Mouse (Mus musculus): ENCODE results near the gene Rbbp5. TPM values are rescaled to one million over a fixed set of nuclear protein-coding genes. Genes with fewer than 3 reads are reported as not detected.

Rbbp5 gene
- polyA plus RNA-seq, 1 experiment from 2014 or later = 16.5 TPM

DNA sequence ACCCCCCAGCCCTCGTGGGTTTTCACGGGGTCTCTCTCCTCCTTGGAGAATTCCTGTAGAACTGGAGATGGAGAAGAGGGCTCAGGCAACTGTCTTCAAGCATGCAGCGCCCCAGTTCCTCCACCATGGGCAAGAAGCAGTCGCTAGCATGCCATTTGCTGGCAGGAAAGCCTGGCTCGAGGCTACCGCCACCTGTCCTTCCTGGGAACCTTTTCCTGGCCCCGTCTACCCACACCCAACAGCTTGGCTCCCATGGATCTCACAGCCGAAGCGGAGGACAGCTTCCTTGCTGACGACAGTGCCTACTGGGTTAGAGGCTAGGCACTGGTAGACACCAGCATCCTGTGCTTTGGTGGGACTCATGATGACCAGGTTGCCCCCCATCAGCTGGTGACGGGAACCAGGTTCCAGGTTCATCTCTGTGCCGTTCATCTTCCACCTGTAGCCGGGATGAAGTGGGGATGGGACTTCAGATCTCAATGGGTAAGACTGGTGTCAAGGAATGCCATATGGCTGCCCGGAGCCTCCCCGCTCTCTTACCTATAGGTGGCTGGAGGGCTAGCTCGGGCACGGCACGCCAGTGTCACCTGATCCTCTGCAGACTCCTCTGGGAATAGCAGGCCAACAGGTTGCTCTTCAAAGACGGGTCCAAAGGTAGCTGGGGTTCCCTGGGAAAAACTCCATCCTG lies 51.6 kb downstream of the Rbbp5 start:
- H3K27me3 ChIP-seq (replicated peaks; ENCODE audit: insufficient read depth, low read length) = 0 out of 2 replicates have a peak, but pooled peaks cover 3% of the 10 kb centered on the region
- WGBS = 87% methylated on average over 19 of the region's 19 CpGs

DNA sequence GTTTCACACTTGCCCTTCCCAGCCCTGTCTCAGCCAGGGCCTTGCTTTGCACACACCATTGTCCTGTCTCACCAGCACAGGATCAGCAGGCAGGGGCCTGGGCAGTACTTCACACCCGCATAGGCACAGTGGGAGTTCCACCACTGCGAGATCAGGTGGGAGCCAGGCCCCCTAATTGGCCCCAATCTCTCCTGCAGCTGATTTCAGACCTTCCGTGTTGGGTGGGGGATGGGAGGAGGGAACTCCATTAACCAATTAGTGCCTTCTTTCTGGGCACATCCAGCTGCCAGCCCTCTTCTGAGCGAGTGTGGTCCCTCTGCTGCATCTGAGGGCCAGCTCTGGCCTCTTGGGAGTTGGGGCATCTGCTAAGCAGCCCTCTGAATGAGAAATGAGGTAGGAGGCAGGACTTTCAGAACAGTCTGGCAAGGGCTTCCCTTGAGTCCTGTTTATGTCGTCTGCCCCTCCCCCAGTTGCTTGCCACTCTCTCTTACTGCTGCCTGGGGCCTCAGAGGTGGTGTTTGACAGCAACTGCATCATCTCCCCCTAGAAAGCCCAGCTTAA lies 53.5 kb downstream of the Rbbp5 start:
- DNase-seq (ENCODE audit: low spot score) = no peak
- H3K4me1 ChIP-seq (ENCODE audit: insufficient read depth, low read depth, low read length) = no peaks in the 10 kb centered on the region
- H3K9me3 ChIP-seq (ENCODE audit: low read length) = no peaks in the 10 kb centered on the region
- H3K36me3 ChIP-seq (ENCODE audit: insufficient read depth, low read length) = no peaks in the 10 kb centered on the region
- no peak overlapping the region for H3K4me2 ChIP-seq (replicated peaks; ENCODE audit: low read depth, low read length)
- no peak for ATAC-seq
- no peak overlapping the region for H3K9ac ChIP-seq (replicated peaks; ENCODE audit: low read depth)
- TF ChIP-seq EP300 (IDR thresholded peaks at IDR 0.05) = no peak
- TF ChIP-seq CTCF (IDR thresholded peaks at IDR 0.05) = no peak
- H3K27ac ChIP-seq (ENCODE audit: low read length) = no peak overlapping the region
- 17% methylated on average over 5 of the region's 5 CpGs for WGBS
- no peaks in the 10 kb centered on the region for H3K27me3 ChIP-seq (replicated peaks; ENCODE audit: insufficient read depth, low read length)
- no peak overlapping the region for H3K4me3 ChIP-seq (ENCODE audit: low read depth, low read length)

More for the DNA sequence above, 51.6 kb downstream of the Rbbp5 start:
- Histone ChIP-seq H3K4me1 (ENCODE audit: insufficient read depth, low read depth, low read length) (no peaks in the 10 kb centered on the region), H3K4me2 (replicated peaks; ENCODE audit: low read depth, low read length) (no peak overlapping the region), H3K27ac (ENCODE audit: low read length) (no peak overlapping the region), H3K36me3 (ENCODE audit: insufficient read depth, low read length) (no peaks in the 10 kb centered on the region), H3K4me3 (ENCODE audit: low read depth, low read length) (no peak overlapping the region), H3K9ac (replicated peaks; ENCODE audit: low read depth) (no peak overlapping the region), H3K9me3 (ENCODE audit: low read length) (no peaks in the 10 kb centered on the region)
- no peak for TF ChIP-seq CTCF (IDR thresholded peaks at IDR 0.05)
- TF ChIP-seq EP300 (IDR thresholded peaks at IDR 0.05) = no peak
- DNase-seq (ENCODE audit: low spot score) = no peak
- ATAC-seq = no peak

- H3K4me1 ChIP-seq (ENCODE audit: insufficient read depth, low read depth, low read length) = no peaks in the 10 kb centered on the region
- no peak overlapping the region for H3K9ac ChIP-seq (replicated peaks; ENCODE audit: low read depth)
- DNase-seq (ENCODE audit: low spot score) (no peak), ATAC-seq (no peak)
- no peaks in the 10 kb centered on the region for H3K9me3 ChIP-seq (ENCODE audit: low read length)
- 72% methylated on average over 9 of the region's 9 CpGs for WGBS
- no peak for TF ChIP-seq CTCF (IDR thresholded peaks at IDR 0.05)
- no peak for TF ChIP-seq EP300 (IDR thresholded peaks at IDR 0.05)
- no peak overlapping the region for H3K27ac ChIP-seq (ENCODE audit: low read length)
- no peak overlapping the region for H3K4me3 ChIP-seq (ENCODE audit: low read depth, low read length)
- no peak overlapping the region for H3K4me2 ChIP-seq (replicated peaks; ENCODE audit: low read depth, low read length)
- H3K27me3 ChIP-seq (replicated peaks; ENCODE audit: insufficient read depth, low read length) = no peaks in the 10 kb centered on the region
- H3K36me3 ChIP-seq (ENCODE audit: insufficient read depth, low read length) = no peaks in the 10 kb centered on the region
Observed at GRCm38 (mm10) chr1:132532521-132532920, 55.4 kb downstream of the Rbbp5 start.

DNA sequence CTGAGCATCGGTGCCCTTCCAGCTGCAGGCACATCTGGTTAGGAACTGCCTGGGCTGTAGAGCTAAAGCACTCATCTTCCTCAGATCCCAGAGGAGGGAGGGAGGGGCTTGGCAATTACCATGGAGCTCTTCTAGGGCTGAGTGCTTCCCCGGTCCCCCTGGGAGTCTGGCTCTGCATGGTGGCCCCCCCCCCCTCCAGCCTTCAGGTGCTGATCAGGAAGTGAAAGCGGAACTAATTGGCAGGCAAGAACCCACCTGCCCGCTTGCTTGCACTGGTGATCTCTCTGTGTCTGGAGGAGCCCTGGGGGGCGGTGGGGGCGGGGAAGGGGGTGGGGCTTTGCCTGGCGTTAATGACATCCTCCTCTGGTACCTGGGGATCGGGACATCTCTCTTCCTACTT lies 56.7 kb downstream of the Rbbp5 start:
- WGBS = 4% methylated on average over 8 of the region's 8 CpGs
- Histone ChIP-seq H3K4me1 (ENCODE audit: insufficient read depth, low read depth, low read length) (no peaks in the 10 kb centered on the region), H3K4me2 (replicated peaks; ENCODE audit: low read depth, low read length) (no peak overlapping the region), H3K4me3 (ENCODE audit: low read depth, low read length) (no peak overlapping the region), H3K9ac (replicated peaks; ENCODE audit: low read depth) (no peak overlapping the region), H3K9me3 (ENCODE audit: low read length) (no peaks in the 10 kb centered on the region), H3K27me3 (replicated peaks; ENCODE audit: insufficient read depth, low read length) (no peaks in the 10 kb centered on the region), H3K27ac (ENCODE audit: low read length) (no peak overlapping the region), H3K36me3 (ENCODE audit: insufficient read depth, low read length) (no peaks in the 10 kb centered on the region)
- no peak for DNase-seq (ENCODE audit: low spot score)
- no peak for ATAC-seq
- TF ChIP-seq EP300 (IDR thresholded peaks at IDR 0.05) = no peak
- TF ChIP-seq CTCF (IDR thresholded peaks at IDR 0.05) = no peak

DNA sequence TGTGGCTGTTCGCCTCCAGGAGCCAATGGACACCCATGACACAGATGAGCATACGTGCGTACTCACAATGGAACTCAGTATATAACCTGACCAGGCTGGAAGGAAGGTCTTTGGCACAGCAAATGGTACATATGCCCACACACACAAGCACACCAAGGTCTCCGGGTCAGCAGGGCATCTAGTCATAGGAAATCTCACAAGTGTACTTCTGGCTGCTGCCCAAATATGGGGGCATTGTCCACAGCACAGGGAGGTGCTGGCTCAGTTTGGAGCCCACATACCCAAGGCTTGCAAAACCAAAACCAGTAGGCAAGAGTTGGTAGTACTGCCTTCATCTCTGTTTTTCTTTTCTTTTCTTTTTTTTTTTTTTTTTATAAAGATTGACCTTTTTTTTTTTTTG lies 58.4 kb downstream of the Rbbp5 start:
- DNase-seq (ENCODE audit: low spot score) (no peak), ATAC-seq (no peak)
- Histone ChIP-seq H3K27me3 (replicated peaks; ENCODE audit: insufficient read depth, low read length) (no peaks in the 10 kb centered on the region; the same call in 1 of the 2 replicates), H3K36me3 (ENCODE audit: insufficient read depth, low read length) (no peaks in the 10 kb centered on the region), H3K27ac (ENCODE audit: low read length) (no peak overlapping the region), H3K4me1 (ENCODE audit: insufficient read depth, low read depth, low read length) (no peaks in the 10 kb centered on the region), H3K4me3 (ENCODE audit: low read depth, low read length) (no peak overlapping the region), H3K9ac (replicated peaks; ENCODE audit: low read depth) (no peak overlapping the region), H3K4me2 (replicated peaks; ENCODE audit: low read depth, low read length) (no peak overlapping the region), H3K9me3 (ENCODE audit: low read length) (no peaks in the 10 kb centered on the region)
- WGBS = 81% methylated on average over 4 of the region's 4 CpGs
- no peak for TF ChIP-seq CTCF (IDR thresholded peaks at IDR 0.05)
- no peak for TF ChIP-seq EP300 (IDR thresholded peaks at IDR 0.05)

GRCm38 (mm10) chr1:132536416-132536815 lies 59.3 kb downstream of the Rbbp5 start:
- Histone ChIP-seq H3K4me3 (ENCODE audit: low read depth, low read length) (no peak overlapping the region), H3K36me3 (ENCODE audit: insufficient read depth, low read length) (no peaks in the 10 kb centered on the region), H3K27me3 (replicated peaks; ENCODE audit: insufficient read depth, low read length) (peaks cover 6% of the 10 kb centered on the region; the same call in 1 of the 2 replicates), H3K9me3 (ENCODE audit: low read length) (no peaks in the 10 kb centered on the region), H3K27ac (ENCODE audit: low read length) (no peak overlapping the region), H3K4me1 (ENCODE audit: insufficient read depth, low read depth, low read length) (no peaks in the 10 kb centered on the region; the same call in 1 of the 2 replicates), H3K4me2 (replicated peaks; ENCODE audit: low read depth, low read length) (no peak overlapping the region), H3K9ac (replicated peaks; ENCODE audit: low read depth) (no peak overlapping the region)
- no peak for DNase-seq (ENCODE audit: low spot score)
- WGBS = 63% methylated on average over 3 of the region's 3 CpGs
- no peak for ATAC-seq
- TF ChIP-seq CTCF (IDR thresholded peaks at IDR 0.05) = no peak
